Mouse (Mus musculus) liver, embryonic 14.5 days (tissue): ENCODE results near the gene Agap1.

Experiments
- CTCF ChIP-seq: IDR thresholded peaks from 2 replicates; pipeline ENCODE4 v1.5.1; 2016; ENCODE audit warnings: antibody characterized with exemption, low read depth, control low read depth
- EP300 ChIP-seq: IDR thresholded peaks from 2 replicates; pipeline ENCODE4 v1.6.1; 2016; ENCODE audit warnings: antibody characterized with exemption, low read depth

DNA sequence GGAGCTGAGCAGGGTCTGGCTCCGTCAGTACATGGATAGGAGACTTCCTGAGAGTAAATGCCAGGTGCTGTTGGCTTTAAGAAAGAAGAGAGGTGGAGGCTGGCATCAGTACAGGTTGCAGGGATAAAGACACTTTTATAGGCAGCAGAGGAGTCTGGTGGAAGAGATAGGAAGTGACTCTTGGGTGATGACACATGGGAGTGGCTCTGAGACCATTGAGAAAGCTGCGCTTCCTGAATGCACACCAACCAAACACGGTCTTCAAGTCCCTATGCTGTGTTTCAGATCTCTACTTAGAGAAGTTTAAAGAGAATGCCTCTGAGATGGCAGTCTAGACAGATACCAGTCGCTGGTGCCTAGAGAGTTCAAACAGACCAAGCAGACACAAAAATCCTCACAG, 108.8 kb downstream of the Agap1 start:
- TF ChIP-seq CTCF = no peak
- no peak for TF ChIP-seq EP300
